18 mouse cellular contexts compared by ENCODE assay signal in genomic region chr11:108213783-108214182, GRCm38 (mm10).
"Had no signal": no experiment of that assay in that cellular context is flagged by ENCODE, and none has a peak within 500 bp of the region (broad histone marks: within the 10 kb centered on the region; RNA-seq: fewer than 3 reads in every experiment).

No protein-coding gene starts in this region.

- H3K27me3 ChIP-seq: neural tube, embryonic 13.5 days; neural tube, embryonic 15.5 days had no signal

- ATAC-seq: midbrain, embryonic 16.5 days had no signal

- H3K4me2 ChIP-seq: lung, embryonic 14.5 days; midbrain, embryonic 12.5 days; neural tube, embryonic 13.5 days; neural tube, embryonic 15.5 days had no signal

- H3K9me3 ChIP-seq: midbrain, embryonic 10.5 days; midbrain, embryonic 12.5 days; neural tube, embryonic 13.5 days; neural tube, embryonic 15.5 days had no signal

- H3K9ac ChIP-seq: lung, embryonic 14.5 days; midbrain, embryonic 12.5 days; neural tube, embryonic 13.5 days; neural tube, embryonic 15.5 days had no signal

- H3K27ac ChIP-seq: midbrain, embryonic 10.5 days; midbrain, embryonic 12.5 days; neural tube, embryonic 13.5 days; neural tube, embryonic 15.5 days had no signal

- DNase-seq: lung, adult 18-20 months; lung, embryonic 14.5 days; lung, postnatal 10 days; lung, postnatal 4 days; midbrain, embryonic 14.5 days; retina, postnatal 1 day; right cerebral cortex, adult 18-20 months; right cerebral cortex, postnatal 25 days; right cerebral cortex, postnatal 4 days; spleen, adult 18-20 months; thymus, adult 18-20 months; thymus, postnatal 25 days; thymus, postnatal 4 days had no signal

- H3K36me3 ChIP-seq: midbrain, embryonic 10.5 days; midbrain, embryonic 12.5 days; neural tube, embryonic 13.5 days; neural tube, embryonic 15.5 days had no signal

- H3K4me3 ChIP-seq: midbrain, embryonic 10.5 days; midbrain, embryonic 12.5 days; neural tube, embryonic 13.5 days; neural tube, embryonic 15.5 days had no signal
